Mouse (Mus musculus): ENCODE data around the gene Olfr1024. TPM values are rescaled to one million over a fixed set of nuclear protein-coding genes. Genes with fewer than 3 reads are reported as not detected.

Gene Olfr1024
- not detected for polyA plus RNA-seq (2014; fragmentation: Illumina TruSeq; extraction: RNeasy Lipid Tissue Mini Kit (QIAGEN cat#74804); ENCODE audit: low read depth, low replicate concordance)

GRCm38 (mm10) chr2:85904952-85905351 is at the start of gene Olfr1024:
TSS of gene Olfr1024 (minus strand) at chr2:85905052.

GRCm38 (mm10) chr2:85950137-85950536 is 45.3 kb upstream of the Olfr1024 start, which contains the start of gene Olfr1028:
TSS of gene Olfr1028 (plus strand) at chr2:85950437.

GRCm38 (mm10) chr2:85921258-85921657 is 16.4 kb upstream of the Olfr1024 start, which contains the start of gene Olfr1026:
TSS of gene Olfr1026 (plus strand) at chr2:85921558.

GRCm38 (mm10) chr2:85914893-85915292 is 10.0 kb upstream of the Olfr1024 start, which contains the start of gene Olfr1025-ps1:
TSS of gene Olfr1025-ps1 (plus strand) at chr2:85915193.

GRCm38 (mm10) chr2:85885340-85885739 is 19.5 kb downstream of the Olfr1024 start, which contains the start of gene Olfr1023:
TSS of gene Olfr1023 (plus strand) at chr2:85885640.

GRCm38 (mm10) chr2:85868294-85868693 is 36.6 kb downstream of the Olfr1024 start, which contains the start of gene Olfr1022:
TSS of gene Olfr1022 (plus strand) at chr2:85868594.

Other genes starting within 250 kb of the Olfr1024 start
- gene Olfr154, start 240.6 kb downstream of the Olfr1024 start, polyA plus RNA-seq (2014; fragmentation: Illumina TruSeq; extraction: RNeasy Lipid Tissue Mini Kit (QIAGEN cat#74804); ENCODE audit: low read depth, low replicate concordance) = not detected
- not detected for gene Olfr1006, start 226.3 kb downstream of the Olfr1024 start, polyA plus RNA-seq (2014; fragmentation: Illumina TruSeq; extraction: RNeasy Lipid Tissue Mini Kit (QIAGEN cat#74804); ENCODE audit: low read depth, low replicate concordance)
- not detected for gene Olfr1008, start 215.6 kb downstream of the Olfr1024 start, polyA plus RNA-seq (2014; fragmentation: Illumina TruSeq; extraction: RNeasy Lipid Tissue Mini Kit (QIAGEN cat#74804); ENCODE audit: low read depth, low replicate concordance)
- not detected for gene Olfr1009, start 189.6 kb downstream of the Olfr1024 start, polyA plus RNA-seq (2014; fragmentation: Illumina TruSeq; extraction: RNeasy Lipid Tissue Mini Kit (QIAGEN cat#74804); ENCODE audit: low read depth, low replicate concordance)
- not detected for gene Olfr1012, start 142.3 kb downstream of the Olfr1024 start, polyA plus RNA-seq (2014; fragmentation: Illumina TruSeq; extraction: RNeasy Lipid Tissue Mini Kit (QIAGEN cat#74804); ENCODE audit: low read depth, low replicate concordance)
- gene Olfr1013, start 138.0 kb downstream of the Olfr1024 start, polyA plus RNA-seq (2014; fragmentation: Illumina TruSeq; extraction: RNeasy Lipid Tissue Mini Kit (QIAGEN cat#74804); ENCODE audit: low read depth, low replicate concordance) = 0.07 TPM
- gene Olfr1014, start 132.3 kb downstream of the Olfr1024 start, polyA plus RNA-seq (2014; fragmentation: Illumina TruSeq; extraction: RNeasy Lipid Tissue Mini Kit (QIAGEN cat#74804); ENCODE audit: low read depth, low replicate concordance) = not detected
- gene Olfr1015, start 123.0 kb downstream of the Olfr1024 start, polyA plus RNA-seq (2014; fragmentation: Illumina TruSeq; extraction: RNeasy Lipid Tissue Mini Kit (QIAGEN cat#74804); ENCODE audit: low read depth, low replicate concordance) = not detected
- not detected for gene Olfr1016, start 102.5 kb downstream of the Olfr1024 start, polyA plus RNA-seq (2014; fragmentation: Illumina TruSeq; extraction: RNeasy Lipid Tissue Mini Kit (QIAGEN cat#74804); ENCODE audit: low read depth, low replicate concordance)
- not detected for gene Olfr1018, start 86.6 kb downstream of the Olfr1024 start, polyA plus RNA-seq (2014; fragmentation: Illumina TruSeq; extraction: RNeasy Lipid Tissue Mini Kit (QIAGEN cat#74804); ENCODE audit: low read depth, low replicate concordance)
- not detected for gene Olfr1019, start 59.6 kb downstream of the Olfr1024 start, polyA plus RNA-seq (2014; fragmentation: Illumina TruSeq; extraction: RNeasy Lipid Tissue Mini Kit (QIAGEN cat#74804); ENCODE audit: low read depth, low replicate concordance)
- not detected for gene Olfr1020, start 58.0 kb downstream of the Olfr1024 start, polyA plus RNA-seq (2014; fragmentation: Illumina TruSeq; extraction: RNeasy Lipid Tissue Mini Kit (QIAGEN cat#74804); ENCODE audit: low read depth, low replicate concordance)
- gene Olfr1022, start 36.5 kb downstream of the Olfr1024 start, polyA plus RNA-seq (2014; fragmentation: Illumina TruSeq; extraction: RNeasy Lipid Tissue Mini Kit (QIAGEN cat#74804); ENCODE audit: low read depth, low replicate concordance) = not detected
- not detected for gene Olfr1023, start 19.4 kb downstream of the Olfr1024 start, polyA plus RNA-seq (2014; fragmentation: Illumina TruSeq; extraction: RNeasy Lipid Tissue Mini Kit (QIAGEN cat#74804); ENCODE audit: low read depth, low replicate concordance)
- gene Olfr1025-ps1, start 10.1 kb upstream of the Olfr1024 start, polyA plus RNA-seq (2014; fragmentation: Illumina TruSeq; extraction: RNeasy Lipid Tissue Mini Kit (QIAGEN cat#74804); ENCODE audit: low read depth, low replicate concordance) = not detected
- not detected for gene Olfr1026, start 16.5 kb upstream of the Olfr1024 start, polyA plus RNA-seq (2014; fragmentation: Illumina TruSeq; extraction: RNeasy Lipid Tissue Mini Kit (QIAGEN cat#74804); ENCODE audit: low read depth, low replicate concordance)
- not detected for gene Olfr1028, start 45.4 kb upstream of the Olfr1024 start, polyA plus RNA-seq (2014; fragmentation: Illumina TruSeq; extraction: RNeasy Lipid Tissue Mini Kit (QIAGEN cat#74804); ENCODE audit: low read depth, low replicate concordance)
- gene Olfr1029, start 68.8 kb upstream of the Olfr1024 start, polyA plus RNA-seq (2014; fragmentation: Illumina TruSeq; extraction: RNeasy Lipid Tissue Mini Kit (QIAGEN cat#74804); ENCODE audit: low read depth, low replicate concordance) = 0.35 TPM
- gene Olfr1030, start 74.2 kb upstream of the Olfr1024 start, polyA plus RNA-seq (2014; fragmentation: Illumina TruSeq; extraction: RNeasy Lipid Tissue Mini Kit (QIAGEN cat#74804); ENCODE audit: low read depth, low replicate concordance) = not detected
- gene Olfr1031, start 85.3 kb upstream of the Olfr1024 start, polyA plus RNA-seq (2014; fragmentation: Illumina TruSeq; extraction: RNeasy Lipid Tissue Mini Kit (QIAGEN cat#74804); ENCODE audit: low read depth, low replicate concordance) = not detected
- gene Olfr1032, start 100.5 kb upstream of the Olfr1024 start, polyA plus RNA-seq (2014; fragmentation: Illumina TruSeq; extraction: RNeasy Lipid Tissue Mini Kit (QIAGEN cat#74804); ENCODE audit: low read depth, low replicate concordance) = not detected
- gene Olfr1033, start 115.6 kb upstream of the Olfr1024 start, polyA plus RNA-seq (2014; fragmentation: Illumina TruSeq; extraction: RNeasy Lipid Tissue Mini Kit (QIAGEN cat#74804); ENCODE audit: low read depth, low replicate concordance) = 1.5 TPM
- 0.11 TPM for gene Olfr1034, start 140.8 kb upstream of the Olfr1024 start, polyA plus RNA-seq (2014; fragmentation: Illumina TruSeq; extraction: RNeasy Lipid Tissue Mini Kit (QIAGEN cat#74804); ENCODE audit: low read depth, low replicate concordance)
- gene Olfr1036, start 168.9 kb upstream of the Olfr1024 start, polyA plus RNA-seq (2014; fragmentation: Illumina TruSeq; extraction: RNeasy Lipid Tissue Mini Kit (QIAGEN cat#74804); ENCODE audit: low read depth, low replicate concordance) = not detected
- 0.15 TPM for gene Olfr1037, start 182.3 kb upstream of the Olfr1024 start, polyA plus RNA-seq (2014; fragmentation: Illumina TruSeq; extraction: RNeasy Lipid Tissue Mini Kit (QIAGEN cat#74804); ENCODE audit: low read depth, low replicate concordance)
- not detected for gene Olfr1039, start 230.9 kb upstream of the Olfr1024 start, polyA plus RNA-seq (2014; fragmentation: Illumina TruSeq; extraction: RNeasy Lipid Tissue Mini Kit (QIAGEN cat#74804); ENCODE audit: low read depth, low replicate concordance)
- gene Olfr1040, start 241.7 kb upstream of the Olfr1024 start, polyA plus RNA-seq (2014; fragmentation: Illumina TruSeq; extraction: RNeasy Lipid Tissue Mini Kit (QIAGEN cat#74804); ENCODE audit: low read depth, low replicate concordance) = not detected

All from testis, adult 10 weeks (tissue).